Mouse (Mus musculus) testis, adult 2 months (tissue): ENCODE results near the gene Kif9.

Source experiments
- CTCF ChIP-seq: fragments of 200-500 bp; IDR thresholded peaks from 2 replicates; pipeline ENCODE4 v1.5.1; 2012; ENCODE audit warnings: low read depth, mild to moderate bottlenecking, inconsistent platforms, low read length, moderate library complexity; ENCODE audit not compliant: control insufficient read depth, insufficient read depth, insufficient replicate concordance
- POLR2A ChIP-seq: fragments of 200-500 bp; IDR thresholded peaks from 2 replicates; pipeline ENCODE4 v1.6.1; 2012; ENCODE audit warnings: low read depth, mild to moderate bottlenecking, inconsistent platforms, low read length, moderate library complexity; ENCODE audit not compliant: control insufficient read depth

DNA sequence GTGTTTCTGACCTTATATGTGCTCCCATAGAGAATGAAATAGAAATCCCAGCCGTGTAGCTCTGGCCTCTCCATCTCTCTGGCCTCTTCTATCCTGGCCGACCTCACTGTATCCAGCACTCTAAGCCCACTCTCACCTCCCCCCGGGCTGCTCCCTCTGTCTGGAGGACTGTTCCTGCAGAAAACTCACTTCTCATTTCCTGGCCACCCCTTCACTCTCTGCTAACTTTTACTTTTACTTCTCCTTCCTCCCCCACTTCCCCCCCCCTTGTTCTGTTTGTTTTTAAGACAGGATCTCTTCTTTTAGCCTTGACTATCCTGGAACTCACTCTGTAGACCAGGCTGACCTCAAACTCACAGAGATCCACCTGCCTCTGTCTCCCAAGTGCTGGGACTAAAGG is 24.2 kb upstream of the Kif9 start:
- TF ChIP-seq POLR2A (no peak), CTCF (no peak)
